Mouse (Mus musculus) intestine, postnatal 0 days (tissue): ENCODE results near the gene Gpr15. TPM values are rescaled to one million over a fixed set of nuclear protein-coding genes. Genes with fewer than 3 reads are reported as not detected.

ENCODE experiments used
- ATAC-seq: fragments of 200-750 bp; cut with Nextera tagmentation; 2 replicates; pipeline ENCODE4 v1.8.0; 2017; ENCODE audit warnings: mild to moderate bottlenecking, moderate TSS enrichment, moderate library complexity
- H3K27ac ChIP-seq: fragments of 300-500 bp; sonication (generic); 2 replicates; pipeline ENCODE4 v1.5.1; 2014; ENCODE audit warnings: mild to moderate bottlenecking, low read depth, low read length, moderate library complexity
- H3K27me3 ChIP-seq: fragments of 300-500 bp; sonication (generic); replicated peaks from 2 replicates; pipeline ENCODE4 v1.6.1; 2014; ENCODE audit warnings: low read length, mixed read lengths; ENCODE audit not compliant: control insufficient read depth, insufficient read depth
- H3K36me3 ChIP-seq: fragments of 300-500 bp; sonication (generic); 2 replicates; pipeline ENCODE4 v1.6.1; 2014; ENCODE audit warnings: mild to moderate bottlenecking, moderate library complexity; ENCODE audit not compliant: control insufficient read depth, insufficient read depth
- H3K4me1 ChIP-seq: fragments of 300-500 bp; sonication (generic); replicated peaks from 2 replicates; pipeline ENCODE4 v1.6.1; 2014; ENCODE audit warnings: antibody characterized with exemption, low read length, mixed read lengths; ENCODE audit not compliant: control insufficient read depth, insufficient read depth
- H3K4me2 ChIP-seq: fragments of 300-500 bp; sonication (generic); replicated peaks from 2 replicates; pipeline ENCODE4 v1.6.1; 2014; ENCODE audit warnings: low read depth, mild to moderate bottlenecking, moderate library complexity
- H3K4me3 ChIP-seq: fragments of 300-500 bp; sonication (generic); 2 replicates; pipeline ENCODE4 v1.5.1; 2014; ENCODE audit warnings: low read depth, low read length
- H3K9ac ChIP-seq: fragments of 300-500 bp; sonication (generic); 2 replicates; pipeline ENCODE4 v1.6.1; 2014; ENCODE audit warnings: mild to moderate bottlenecking, low read depth, low read length
- H3K9me3 ChIP-seq: fragments of 300-500 bp; sonication (generic); 2 replicates; pipeline ENCODE4 v1.6.1; 2016; ENCODE audit warnings: mixed run types; ENCODE audit not compliant: control insufficient read depth
- CTCF ChIP-seq: sonication (generic); IDR thresholded peaks from 2 replicates; pipeline ENCODE4 v1.5.1; 2016; ENCODE audit warnings: low read depth, mild to moderate bottlenecking, control low read depth, antibody characterized with exemption, moderate library complexity
- WGBS: fragments of 180-500 bp; shearing (Covaris S2); extraction: QIAGEN DNeasy Blood & Tissue Kit; methylation state at CpG from one replicate; pipeline ENCODE4 v1.1.7; 2014; 5-methylcytosine and 5-hydroxymethylcytosine counted together
- polyA plus RNA-seq: library from polyadenylated mRNA; unstranded; fragments of >200 nt; fragmentation: Nextera tagmentation; extraction: Ambion mirVana; gene quantifications from 2 replicates; pipeline ENCODE4 v1.2.1, GENCODE M21; 2015

The Gpr15 gene
- polyA plus RNA-seq, 1 experiment from 2014 or later, result 0.20 TPM

GRCm38 (mm10) chr16:58703382-58704124 lies 15.3 kb downstream of the Gpr15 start:
- peak; percentile 49; the same call in 1 of the 2 replicates for ATAC-seq
- no peaks in the 10 kb centered on the region for H3K36me3 ChIP-seq
- peak overlapping the region; percentile 9; the same call in 1 of the 2 replicates for H3K4me2 ChIP-seq
- H3K4me3 ChIP-seq, result no peak overlapping the region
- no peaks in the 10 kb centered on the region for H3K27me3 ChIP-seq
- no peak for TF ChIP-seq CTCF
- no peak overlapping the region; the same call in 1 of the 2 replicates for H3K27ac ChIP-seq
- WGBS, result 8% methylated on average over 10 of the region's 10 CpGs
- H3K4me1 ChIP-seq, result no peaks in the 10 kb centered on the region
- no peak overlapping the region for H3K9ac ChIP-seq
- no peaks in the 10 kb centered on the region for H3K9me3 ChIP-seq

GRCm38 (mm10) chr16:58702329-58702932 lies 16.4 kb downstream of the Gpr15 start:
- Histone ChIP-seq H3K9ac (no peak overlapping the region), H3K36me3 (no peaks in the 10 kb centered on the region), H3K27me3 (no peaks in the 10 kb centered on the region), H3K4me3 (no peak overlapping the region), H3K27ac (no peak overlapping the region), H3K4me2 (no peak overlapping the region), H3K4me1 (no peaks in the 10 kb centered on the region), H3K9me3 (no peaks in the 10 kb centered on the region)
- no peak for TF ChIP-seq CTCF
- 82% methylated on average over 10 of the region's 10 CpGs for WGBS
- ATAC-seq, result no peak

- Histone ChIP-seq H3K4me2 (no peak overlapping the region), H3K27me3 (no peaks in the 10 kb centered on the region), H3K36me3 (no peaks in the 10 kb centered on the region), H3K9me3 (no peaks in the 10 kb centered on the region), H3K9ac (no peak overlapping the region), H3K4me3 (no peak overlapping the region), H3K27ac (no peak overlapping the region), H3K4me1 (no peaks in the 10 kb centered on the region)
- no peak for ATAC-seq
- no peak for TF ChIP-seq CTCF
- WGBS, result 58% methylated on average over 6 of the region's 6 CpGs
Observed at GRCm38 (mm10) chr16:58701779-58702178, 17.1 kb downstream of the Gpr15 start.

- Histone ChIP-seq H3K36me3 (no peaks in the 10 kb centered on the region), H3K9me3 (no peaks in the 10 kb centered on the region), H3K9ac (no peak overlapping the region), H3K4me1 (no peaks in the 10 kb centered on the region), H3K27me3 (no peaks in the 10 kb centered on the region), H3K4me3 (no peak overlapping the region), H3K4me2 (no peak overlapping the region), H3K27ac (no peak overlapping the region)
- no peak for TF ChIP-seq CTCF
- ATAC-seq, result no peak
- 85% methylated on average over 12 of the region's 12 CpGs for WGBS
Observed at GRCm38 (mm10) chr16:58700816-58701424, 17.9 kb downstream of the Gpr15 start.

GRCm38 (mm10) chr16:58700174-58700573 lies 18.7 kb downstream of the Gpr15 start:
- H3K4me1 ChIP-seq, result no peaks in the 10 kb centered on the region
- ATAC-seq, result no peak
- no peak overlapping the region for H3K4me2 ChIP-seq
- H3K36me3 ChIP-seq, result no peaks in the 10 kb centered on the region
- H3K9me3 ChIP-seq, result no peaks in the 10 kb centered on the region
- H3K27ac ChIP-seq, result no peak overlapping the region
- no peak overlapping the region for H3K9ac ChIP-seq
- 89% methylated on average over 6 of the region's 6 CpGs for WGBS
- no peak for TF ChIP-seq CTCF
- H3K4me3 ChIP-seq, result no peak overlapping the region
- H3K27me3 ChIP-seq, result no peaks in the 10 kb centered on the region

- H3K4me1 ChIP-seq, result no peaks in the 10 kb centered on the region
- no peak for TF ChIP-seq CTCF
- WGBS, result 97% methylated on average over 1 of the region's 1 CpGs
- ATAC-seq, result no peak
- no peaks in the 10 kb centered on the region for H3K36me3 ChIP-seq
- no peaks in the 10 kb centered on the region for H3K27me3 ChIP-seq
- H3K9me3 ChIP-seq, result no peaks in the 10 kb centered on the region
- H3K4me2 ChIP-seq, result no peak overlapping the region
- no peak overlapping the region for H3K4me3 ChIP-seq
- H3K9ac ChIP-seq, result no peak overlapping the region
- no peak overlapping the region for H3K27ac ChIP-seq
Observed at GRCm38 (mm10) chr16:58697261-58697660, 21.6 kb downstream of the Gpr15 start.
